Mouse (Mus musculus) cerebellum, adult 2 months (tissue): ENCODE measurements around the gene Lcn12.

Experiments used
- CTCF ChIP-seq: fragments of 200-500 bp; IDR thresholded peaks from 2 replicates; pipeline ENCODE4 v1.5.1; 2011; ENCODE audit warnings: low read depth, mild to moderate bottlenecking, control low read depth, low read length, moderate library complexity, borderline replicate concordance; ENCODE audit not compliant: insufficient read depth
- POLR2A ChIP-seq: fragments of 200-500 bp; IDR thresholded peaks from 2 replicates; pipeline ENCODE4 v1.6.1; 2011; ENCODE audit warnings: low read length, control low read depth, borderline replicate concordance; ENCODE audit not compliant: insufficient read depth

GRCm38 (mm10) chr2:25502726-25503125 lies 9.0 kb upstream of the Lcn12 start:
- no peak for TF ChIP-seq CTCF
- TF ChIP-seq POLR2A: no peak
